Mouse (Mus musculus) frontal cortex, postnatal 10 days (tissue): ENCODE results near the gene Rbl1.
A peak's percentile ranks its signal among the peaks of the same experiment; 100 is the strongest.

Experiments
- DNase-seq, 2 experiments: peaks; one replicate each; pipeline ENCODE4 v3.0.0; 2022; ENCODE audit warnings: low spot score in 2 of 2, mixed read lengths in 1 of 2

The Rbl1 gene

DNA sequence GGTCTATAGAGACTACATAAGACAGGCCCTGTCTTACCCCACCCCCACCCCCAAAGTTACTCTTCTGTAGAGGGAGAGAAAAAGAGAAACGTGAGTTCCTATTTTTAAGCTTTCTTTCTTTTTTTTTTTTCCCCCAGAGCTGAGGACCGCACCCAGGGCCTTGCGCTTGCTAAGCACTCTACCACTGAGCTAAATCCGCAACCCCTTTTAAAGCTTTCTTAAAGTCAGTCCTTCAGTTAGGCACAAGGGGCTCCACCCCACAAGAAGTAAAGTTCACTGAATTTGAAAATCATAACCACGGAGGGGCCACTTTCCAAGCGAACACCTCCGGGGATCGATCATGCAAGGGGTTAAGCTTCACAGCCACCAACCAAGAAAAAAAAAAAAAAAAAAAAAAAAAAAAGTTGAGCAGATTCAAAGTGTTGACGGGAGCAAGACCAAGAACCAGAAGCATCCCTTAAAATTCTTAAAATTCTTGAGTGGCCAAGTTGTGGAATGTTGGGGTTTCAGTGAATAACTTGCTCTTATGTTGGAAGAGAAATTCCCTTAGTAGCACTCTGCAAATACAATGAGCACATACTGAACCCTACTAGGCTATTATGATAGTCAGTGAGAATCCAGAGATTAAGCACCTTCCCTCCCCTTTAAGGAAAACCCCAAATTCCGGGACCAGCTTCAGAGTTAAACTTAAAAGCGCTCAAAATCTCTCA is 70.4 kb downstream of the Rbl1 start:
- no peak for DNase-seq

DNA sequence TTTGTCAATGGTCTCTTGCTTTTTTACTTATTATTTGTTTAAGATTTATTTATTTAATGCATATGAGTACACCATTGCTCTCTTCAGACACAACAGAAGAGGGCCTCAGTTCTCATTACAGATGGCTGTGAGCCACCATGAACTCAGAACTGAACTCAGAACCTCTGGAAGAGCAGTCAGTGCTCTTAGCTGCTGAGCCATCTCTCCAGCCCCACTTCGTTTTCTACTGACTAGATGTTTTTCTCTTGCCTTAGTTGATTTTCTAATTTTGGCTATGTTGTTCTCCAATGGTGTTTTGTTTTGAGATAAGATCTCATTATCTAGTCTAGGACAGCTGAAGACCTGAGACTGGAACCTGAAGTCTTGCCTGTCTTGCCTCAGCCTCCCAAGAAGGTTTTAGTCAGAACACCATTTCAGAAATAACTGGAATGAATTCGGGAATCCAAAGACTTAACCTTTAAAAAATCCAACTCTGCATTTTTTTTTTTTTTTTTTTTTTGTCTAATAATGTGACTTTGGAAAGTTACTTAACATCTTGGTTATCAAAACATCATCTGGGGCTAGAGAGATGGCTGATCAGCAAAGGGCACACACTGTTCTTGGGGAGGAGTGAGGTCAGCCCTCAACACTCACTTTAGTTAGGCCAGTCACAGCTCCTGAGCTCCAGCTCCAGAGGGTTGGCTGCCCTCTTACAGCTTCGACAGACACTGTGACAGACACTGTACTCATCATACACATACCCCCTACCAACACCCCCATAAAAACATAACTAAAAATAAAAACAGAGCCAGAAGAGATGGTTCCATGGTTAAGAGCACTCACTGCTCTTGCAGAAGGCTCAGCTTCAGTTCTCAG is 71.4 kb downstream of the Rbl1 start:
- DNase-seq: no peak

DNA sequence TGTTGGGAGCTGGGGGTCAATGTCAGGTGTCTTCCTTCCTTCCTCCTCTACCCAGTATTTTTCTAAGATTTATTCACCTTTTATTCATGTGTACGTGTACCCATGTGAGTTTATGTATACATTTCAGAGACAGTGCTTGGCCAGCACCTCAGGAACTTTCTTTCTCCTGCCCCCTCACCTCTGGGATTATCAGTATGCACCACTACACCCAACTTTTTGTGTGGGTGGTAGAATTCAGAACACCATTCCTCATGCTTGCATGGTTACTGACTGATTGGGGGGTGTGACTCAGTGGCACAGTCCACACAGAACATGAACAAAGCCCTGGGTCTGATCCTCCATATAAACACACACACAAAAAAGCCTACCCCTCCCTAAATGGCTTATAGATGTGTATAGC is 72.2 kb downstream of the Rbl1 start:
- no peak for DNase-seq

DNA sequence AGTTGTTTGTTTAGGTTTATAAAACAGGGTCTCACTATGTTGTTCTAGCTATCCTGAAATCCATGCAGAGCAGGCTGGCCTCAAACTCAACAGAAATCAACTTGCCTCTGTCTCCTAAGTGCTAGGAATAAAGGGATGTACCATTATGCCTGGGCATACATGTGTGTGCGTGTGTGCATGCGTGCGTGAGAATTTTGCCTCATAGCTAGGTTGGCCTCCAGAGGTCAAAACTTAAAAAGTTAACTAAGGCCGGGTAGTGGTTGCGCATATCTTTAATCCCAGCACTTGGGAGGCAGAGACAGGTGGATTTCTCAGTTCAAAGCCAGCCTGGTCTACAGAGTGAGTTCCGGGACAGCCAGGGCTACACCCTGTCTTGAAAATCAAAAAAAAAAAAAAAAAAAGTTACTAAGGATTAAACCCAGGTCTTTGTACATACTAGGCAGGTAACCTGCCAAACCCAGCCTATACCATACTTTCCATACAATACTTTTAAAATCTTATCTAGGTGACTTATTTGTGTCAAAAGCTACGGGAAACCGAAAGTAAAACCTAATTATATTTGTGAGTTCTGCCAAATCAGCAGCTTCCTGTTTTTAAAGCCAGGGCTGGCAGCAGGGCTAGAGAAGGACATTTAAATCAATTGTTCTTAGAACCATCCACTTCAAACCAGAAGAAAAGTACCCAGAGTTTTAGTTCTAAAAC is 73.4 kb downstream of the Rbl1 start:
- no peak for DNase-seq

DNA sequence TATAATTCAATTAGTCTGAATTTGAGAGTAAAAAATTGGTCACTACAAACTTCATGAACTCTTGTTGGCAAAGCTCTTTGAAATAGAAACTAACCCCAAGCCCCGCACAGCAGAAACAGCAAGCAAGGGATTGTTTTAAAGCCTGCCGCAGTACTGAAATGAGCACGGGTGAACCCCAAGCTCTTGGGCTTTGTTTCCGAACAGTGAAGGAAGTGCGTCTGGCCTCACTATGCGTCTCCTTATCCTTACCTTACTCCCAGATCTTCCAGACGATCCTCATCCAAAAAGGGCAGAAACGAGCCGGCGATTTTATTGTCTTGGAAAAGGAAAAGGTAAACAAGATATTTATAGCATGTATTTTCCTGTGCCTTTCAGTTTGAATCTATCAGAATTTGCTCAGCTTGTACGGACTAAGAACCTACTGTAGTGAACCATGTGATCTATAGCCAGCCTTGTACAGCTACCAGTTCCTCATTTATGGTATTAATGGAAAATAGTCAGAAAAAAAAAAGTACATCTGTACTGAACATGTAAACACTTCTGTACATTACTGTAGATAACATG is 74.7 kb downstream of the Rbl1 start:
- no peak for DNase-seq

DNA sequence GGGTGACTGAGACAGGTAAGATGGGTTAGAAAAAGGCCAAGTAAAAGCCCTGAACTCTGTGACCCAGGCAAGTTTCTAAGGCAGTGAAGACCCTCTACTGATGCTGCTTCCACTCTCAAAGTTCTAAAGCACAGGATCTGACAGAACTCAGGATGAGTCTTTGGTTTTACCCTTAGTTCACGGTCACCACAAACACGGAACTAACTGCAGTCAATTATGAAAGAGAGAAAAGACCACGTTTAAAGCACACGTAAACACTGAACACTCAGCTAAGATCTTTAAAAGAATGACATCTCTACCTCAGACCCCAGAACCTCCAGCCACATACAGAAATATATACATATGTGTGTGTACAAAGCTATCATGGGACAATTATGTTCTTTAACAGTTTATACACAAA is 75.2 kb downstream of the Rbl1 start:
- no peak for DNase-seq

DNA sequence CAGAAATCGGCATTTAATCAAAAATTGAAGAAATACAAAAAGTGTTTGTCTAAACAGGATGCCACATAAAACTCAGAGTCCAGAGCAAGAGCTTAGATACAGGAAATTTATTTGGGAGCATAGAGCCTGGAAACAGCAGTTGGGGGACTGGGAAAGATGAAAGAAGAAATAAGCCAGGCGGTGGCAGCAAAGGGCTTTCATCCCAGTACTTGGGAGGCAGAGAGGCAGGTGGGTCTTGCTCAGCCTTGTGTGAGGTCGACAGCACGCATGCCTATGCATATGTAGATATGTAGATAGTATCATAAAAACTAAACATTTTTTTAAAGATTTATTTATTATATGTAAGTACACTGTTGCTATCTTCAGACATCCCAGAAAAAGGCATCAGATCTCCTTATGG is 76.3 kb downstream of the Rbl1 start:
- peak in 1 of 2 experiments; percentile 11 for DNase-seq

DNA sequence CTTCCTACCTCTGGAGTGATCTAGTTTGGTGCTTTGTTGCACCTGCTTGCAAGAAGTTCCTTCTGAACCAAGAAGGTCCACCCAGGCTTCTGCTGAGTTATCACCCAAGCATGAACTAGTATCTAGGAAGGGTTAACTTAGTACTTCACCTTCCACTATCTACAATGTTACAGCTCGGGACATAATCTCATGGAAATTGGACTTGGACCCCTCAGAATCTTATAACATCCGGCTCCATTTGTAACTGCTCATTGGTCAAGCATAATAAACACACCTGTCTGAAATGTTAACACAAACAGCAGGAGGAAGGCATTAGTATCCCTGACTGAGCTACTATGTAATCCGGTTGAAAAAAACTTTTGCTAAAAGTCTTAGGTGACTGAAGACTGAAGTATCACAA is 77.0 kb downstream of the Rbl1 start:
- no peak for DNase-seq

DNA sequence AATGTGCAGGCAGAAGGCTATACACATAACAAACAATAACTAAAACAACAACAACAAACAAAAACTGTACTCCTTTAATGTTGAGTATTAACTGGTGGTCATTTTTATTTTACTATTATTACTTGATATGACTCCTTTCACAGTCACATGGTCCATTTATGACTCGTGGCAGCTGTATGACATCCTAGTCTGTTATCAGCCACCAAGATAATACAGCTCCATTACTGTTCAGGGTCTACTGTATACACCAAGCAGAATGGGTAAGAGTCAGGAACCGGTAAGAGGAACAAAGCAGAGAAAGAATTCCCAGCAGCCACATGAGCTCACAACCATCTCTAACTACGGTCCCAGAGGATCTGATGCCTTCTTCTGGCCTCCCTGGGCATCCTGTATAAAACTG is 79.1 kb downstream of the Rbl1 start:
- DNase-seq: no peak

DNA sequence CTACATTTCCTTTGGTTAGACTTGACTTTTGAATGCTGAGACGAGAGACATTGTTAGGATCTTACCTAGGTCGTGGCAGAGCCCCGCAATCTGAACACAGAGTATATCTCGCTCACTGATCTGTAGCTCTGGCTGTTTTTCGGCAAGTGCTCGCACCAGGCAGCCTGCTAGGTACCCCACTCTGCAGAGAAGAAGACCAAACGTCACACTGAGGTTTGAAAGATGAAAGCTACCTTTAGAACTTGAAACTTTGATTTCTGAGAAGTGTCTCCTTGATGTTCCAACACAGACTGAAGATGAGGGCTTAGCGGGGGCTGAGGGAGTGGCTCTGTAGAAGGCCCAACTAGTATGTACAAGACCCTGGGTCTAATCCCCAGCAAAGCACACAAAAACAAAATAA is 82.6 kb downstream of the Rbl1 start:
- no peak for DNase-seq

DNA sequence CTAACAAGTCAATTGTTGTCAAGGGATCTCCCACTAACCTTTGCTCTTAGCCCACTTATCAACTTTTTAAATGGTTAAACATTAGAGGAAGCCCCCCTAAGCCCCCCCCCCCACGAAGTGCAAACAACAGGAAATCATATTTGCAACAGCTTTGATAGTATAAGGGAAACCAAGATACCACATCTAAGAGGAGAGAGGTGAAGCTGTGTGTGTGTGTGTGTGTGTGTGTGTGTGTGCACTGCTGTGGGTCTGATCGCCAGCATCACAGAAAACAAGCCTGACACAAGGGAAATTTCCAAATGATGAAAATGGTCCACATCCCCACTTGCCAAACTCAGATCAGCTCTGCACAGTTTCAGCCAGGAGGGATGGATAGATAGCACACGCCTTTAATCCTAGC is 85.3 kb downstream of the Rbl1 start:
- DNase-seq: no peak

DNA sequence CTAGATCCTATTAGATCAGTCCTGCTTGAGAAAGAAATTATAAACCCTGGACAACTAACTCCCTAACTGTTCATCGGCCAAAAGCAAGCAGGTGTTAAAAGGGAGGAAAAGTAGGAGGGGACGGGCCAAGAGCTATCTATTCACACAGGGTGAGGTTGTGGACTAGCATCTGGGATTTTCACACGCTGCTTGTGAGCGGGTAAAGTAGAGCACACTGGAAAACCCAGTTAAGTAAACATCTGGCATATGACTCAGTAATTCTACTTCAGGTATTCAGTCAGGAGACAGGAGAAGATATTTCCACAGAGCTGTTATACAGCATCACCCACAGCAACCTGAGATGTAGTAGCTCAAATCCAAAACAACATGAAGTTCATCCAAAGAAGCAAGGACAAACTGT is 85.8 kb downstream of the Rbl1 start:
- DNase-seq: no peak

DNA sequence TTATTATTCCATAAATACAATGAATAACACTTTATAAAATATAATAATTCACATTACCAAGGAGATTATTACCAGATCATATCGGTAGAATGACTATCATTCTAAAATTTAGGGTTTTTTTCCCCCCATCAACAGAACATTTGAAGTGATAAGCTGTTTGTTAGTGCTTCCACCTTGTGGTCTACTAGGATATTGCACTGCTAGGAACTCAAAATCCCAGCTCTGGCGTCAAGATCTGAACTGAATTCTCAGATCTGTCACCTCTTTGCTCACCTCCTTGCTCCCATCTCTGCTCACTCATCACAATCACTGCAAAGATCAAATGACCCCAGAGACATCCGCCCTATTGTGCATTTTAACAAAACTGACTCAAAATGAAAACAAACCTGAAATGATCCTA is 87.4 kb downstream of the Rbl1 start:
- DNase-seq: no peak

DNA sequence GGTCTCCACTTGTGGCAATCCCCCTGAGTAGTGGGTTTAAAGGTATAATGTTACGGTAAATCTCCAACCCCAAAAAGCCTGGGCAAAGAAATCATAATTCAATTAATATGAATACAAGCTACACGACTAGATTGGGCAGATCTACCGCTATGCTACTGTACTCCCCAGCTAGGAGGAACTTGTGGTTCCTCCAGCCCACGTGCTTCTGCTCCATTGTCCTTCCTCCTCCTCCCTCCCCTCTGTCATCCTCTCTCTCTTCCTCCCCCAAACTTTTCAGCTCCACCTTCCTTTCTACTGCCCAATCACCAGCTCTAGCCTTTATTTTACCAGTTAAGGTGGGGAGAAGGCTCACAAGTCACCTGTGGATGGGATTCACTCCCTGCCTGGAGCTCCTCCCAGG is 96.1 kb downstream of the Rbl1 start:
- DNase-seq: no peak

DNA sequence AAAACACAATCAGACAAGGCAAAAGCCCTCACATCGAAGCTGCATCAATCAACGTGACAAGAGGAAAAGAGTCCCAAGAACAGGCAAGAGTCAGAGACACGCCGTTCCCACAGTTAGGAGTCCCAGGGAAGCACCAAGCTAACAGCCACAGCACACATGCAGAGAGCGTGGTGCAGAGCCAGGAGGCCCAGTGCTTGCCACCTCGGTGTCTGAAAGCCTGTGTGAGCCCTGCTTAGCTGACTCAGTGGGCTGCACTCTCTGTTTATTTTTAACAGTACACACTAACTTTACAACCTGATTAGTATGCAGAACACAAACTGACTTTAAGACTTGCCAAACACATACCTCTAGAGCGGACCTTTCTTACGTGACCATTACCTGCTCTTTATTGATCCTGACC is 99.9 kb downstream of the Rbl1 start:
- DNase-seq: no peak

DNA sequence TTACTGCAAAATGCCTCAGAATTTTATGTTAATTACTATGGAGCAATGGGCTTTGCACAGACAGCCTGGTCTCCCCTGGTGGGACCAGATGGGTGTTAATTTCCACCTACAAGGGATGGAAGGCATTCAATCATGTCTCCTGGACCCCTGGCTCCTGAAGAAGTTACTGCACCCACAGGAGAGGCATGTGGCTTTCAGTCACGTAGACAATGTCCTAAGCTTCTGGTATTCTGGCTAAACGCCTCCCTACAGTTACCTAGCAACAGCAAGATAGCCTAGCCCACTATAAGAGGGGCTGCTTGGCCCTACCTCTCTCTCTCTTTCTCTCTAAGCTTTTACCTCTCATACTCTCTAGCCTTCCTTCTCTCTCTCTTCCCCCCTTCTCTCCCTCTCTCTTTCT is 102.1 kb downstream of the Rbl1 start:
- no peak for DNase-seq

DNA sequence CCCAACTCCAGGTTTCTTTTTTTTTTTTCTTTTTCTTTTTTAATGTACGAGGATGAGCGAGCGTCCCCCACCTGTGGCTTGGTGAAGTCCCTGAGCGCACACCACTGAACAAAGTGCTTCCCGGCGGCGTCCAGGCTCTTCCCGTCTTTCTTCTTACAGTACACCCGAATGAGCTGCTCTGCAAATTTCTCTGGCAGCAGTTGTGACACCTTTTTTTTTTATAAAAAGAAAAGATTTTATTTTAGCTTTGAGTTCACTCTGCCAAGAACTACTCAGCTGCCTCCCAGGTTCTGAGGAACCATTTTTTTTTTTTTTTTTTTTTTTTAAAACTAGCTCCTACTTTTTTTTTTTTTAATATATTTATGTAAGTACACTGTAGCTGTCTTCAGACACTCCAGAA is 102.7 kb downstream of the Rbl1 start:
- DNase-seq: no peak

DNA sequence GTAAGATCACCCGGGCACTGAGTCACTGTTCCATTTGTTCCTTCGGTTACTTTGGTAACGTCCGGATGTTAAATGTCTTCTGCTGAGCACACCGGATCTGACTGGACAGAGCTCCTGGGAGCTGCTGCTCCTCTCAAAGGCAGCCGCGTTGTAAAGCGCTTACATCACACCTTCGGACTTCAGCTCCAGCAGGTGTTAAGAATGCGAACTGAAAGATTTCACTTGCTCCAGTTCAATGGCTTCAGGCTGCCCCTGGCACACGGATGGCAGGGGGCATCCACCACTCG is 104.1 kb downstream of the Rbl1 start:
- no peak for DNase-seq

DNA sequence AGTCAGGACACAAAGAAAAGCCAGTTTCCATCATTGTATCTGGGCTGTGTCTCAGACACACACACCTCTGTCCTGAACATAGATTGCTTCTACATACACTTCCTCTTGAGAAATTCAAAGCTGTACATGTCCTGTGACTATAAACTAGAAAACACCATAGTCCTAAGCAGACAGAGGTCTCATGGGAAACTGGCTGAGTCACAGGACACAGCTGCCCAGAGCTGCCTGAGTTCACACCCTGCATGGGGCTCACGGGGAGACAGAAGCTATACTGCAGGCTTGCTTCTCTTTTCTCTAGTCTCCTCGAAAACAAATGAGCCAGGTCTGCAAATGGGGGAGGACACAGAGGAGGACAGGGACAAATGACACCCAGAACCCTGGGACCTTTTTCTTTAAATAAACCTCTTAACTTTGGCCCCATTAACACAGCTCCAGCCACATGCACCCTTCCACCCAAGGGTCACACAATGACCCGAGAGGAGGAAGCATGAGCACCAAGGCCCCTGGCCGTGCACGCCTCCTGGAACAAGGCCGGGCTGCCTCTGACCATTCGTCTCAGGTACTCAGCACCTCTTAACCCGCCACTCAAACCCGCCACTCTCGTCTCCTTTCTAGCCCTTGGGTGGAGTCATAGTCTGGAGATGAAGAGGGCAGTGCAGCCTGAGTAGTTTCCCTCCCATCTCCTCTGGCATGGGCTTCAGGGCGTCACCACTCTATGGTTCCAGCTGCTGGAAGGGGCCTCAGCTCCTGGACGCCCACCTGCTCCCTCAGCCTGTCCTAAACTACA is 104.6 kb downstream of the Rbl1 start:
- DNase-seq: no peak
